14 mouse cellular contexts compared by ENCODE assay signal in genomic region chr16:34241936-34242729, GRCm38 (mm10).
DNase-seq lines count a peak whose midpoint lies in the region; ATAC-seq and TF ChIP-seq lines count a peak whose summit lies in the region.
"Had no signal": no experiment of that assay in that cellular context is flagged by ENCODE, and none has a peak within 500 bp of the region (broad histone marks: within the 10 kb centered on the region; RNA-seq: fewer than 3 reads in every experiment).

No protein-coding gene starts in this region.

- TF ChIP-seq CTCF in lung, embryonic 14.5 days (IDR thresholded peaks at IDR 0.05; ENCODE audit: low read depth), result no peak
- no peak for TF ChIP-seq CTCF in lung, adult 2 months (IDR thresholded peaks at IDR 0.05; ENCODE audit: insufficient read depth, low read length)

- intact Hi-C loops in left cerebral cortex, postnatal 25 days (cut with DNase I), result no loop called here

- no peaks in the 10 kb centered on the region for H3K36me3 ChIP-seq in lung, embryonic 14.5 days (ENCODE audit: insufficient read depth)
- H3K36me3 ChIP-seq: liver, embryonic 13.5 days had no signal

- no peak overlapping the region for H3K4me2 ChIP-seq in lung, embryonic 14.5 days
- H3K4me2 ChIP-seq: liver, embryonic 13.5 days had no signal

- H3K4me1 ChIP-seq in lung, embryonic 14.5 days (ENCODE audit: insufficient read depth), result no peaks in the 10 kb centered on the region
- no peaks in the 10 kb centered on the region for H3K4me1 ChIP-seq in lung, adult 2 months (ENCODE audit: control insufficient read depth, insufficient read depth, low read length)
- H3K4me1 ChIP-seq: liver, embryonic 13.5 days had no signal

- ATAC-seq in lung, embryonic 14.5 days (ENCODE audit: insufficient read depth), result peak; percentile 65; the same call in 1 of the 2 replicates
- no peak for ATAC-seq in granulocyte monocyte progenitor cell, adult 5-6 weeks (replicated peaks; ENCODE audit: poor library complexity, severe bottlenecking)
- ATAC-seq: inflammation-experienced regulatory T-cells, adult 6 months had no signal

- peak; percentile 76 for DNase-seq in lung, embryonic 14.5 days
- DNase-seq in lung, adult 2 months, result no peak
- peak; percentile 90 to 92 for DNase-seq in layer of hippocampus, adult 8-10 months (ENCODE audit: low spot score in 2 of 2)
- DNase-seq in left cerebral cortex, postnatal 25 days (ENCODE audit: low spot score in 2 of 2), result peak; percentile 78 to 97
- peak; percentile 86 for DNase-seq in right cerebral cortex, postnatal 25 days
- DNase-seq in adrenal gland, adult 2 months, result no peak
- DNase-seq in cerebellum, postnatal 25 days, result no peak
- DNase-seq: gastrocnemius, postnatal 36 days; kidney, postnatal 25 days; liver, embryonic 13.5 days had no signal

- H3K4me3 ChIP-seq in lung, embryonic 14.5 days (ENCODE audit: low read depth, low read length), result no peak overlapping the region
- no peak overlapping the region for H3K4me3 ChIP-seq in lung, adult 2 months (replicated peaks; ENCODE audit: extremely low read depth, low read depth, low read length)
- H3K4me3 ChIP-seq: erythroblast, embryonic 14.5 days; liver, embryonic 13.5 days; myocyte had no signal

- 75% methylated on average over 16 of the region's 16 CpGs for whole genome bisulfite sequencing in lung, embryonic 14.5 days
- WGBS in lung, adult 2 months, result 83% methylated on average over 16 of the region's 16 CpGs

- H3K27me3 ChIP-seq in lung, embryonic 14.5 days (ENCODE audit: insufficient read depth, low read length), result no peaks in the 10 kb centered on the region
- H3K27me3 ChIP-seq: liver, embryonic 13.5 days had no signal

- H3K9ac ChIP-seq in lung, embryonic 14.5 days, result no peak overlapping the region
- H3K9ac ChIP-seq: liver, embryonic 13.5 days had no signal

- no peaks in the 10 kb centered on the region for H3K9me3 ChIP-seq in lung, embryonic 14.5 days (ENCODE audit: low read depth, low read length)
- H3K9me3 ChIP-seq: liver, embryonic 13.5 days had no signal

- no peak overlapping the region for H3K27ac ChIP-seq in lung, embryonic 14.5 days (ENCODE audit: low read depth)
- H3K27ac ChIP-seq: liver, embryonic 13.5 days had no signal

- no peak for TF ChIP-seq POLR2A in lung, adult 2 months (IDR thresholded peaks at IDR 0.05; ENCODE audit: borderline replicate concordance, extremely low read depth, low read depth, low read length)

Comparison
In these comparisons a context has a peak if more than half of its experiments do, and no peak if none do; other contexts are left out.
1. DNase-seq: peak in lung, embryonic 14.5 days (single experiment), layer of hippocampus, adult 8-10 months (2 of 2), left cerebral cortex, postnatal 25 days (2 of 2) and right cerebral cortex, postnatal 25 days (single experiment); none in lung, adult 2 months (single experiment), adrenal gland, adult 2 months (single experiment) and cerebellum, postnatal 25 days (0 of 2).